Mouse (Mus musculus) kidney, postnatal 14 days (tissue): ENCODE data around the gene Adamtsl4.
"Not testable (repeated sequence)": the region's sequence is repeated elsewhere in the genome, so short reads cannot be mapped to it uniquely, and the experiment has no call there.

ENCODE experiments used
- DNase-seq: peaks from one replicate; pipeline ENCODE4 v3.0.0; 2022; ENCODE audit warnings: mixed read lengths

Adamtsl4 gene

DNA sequence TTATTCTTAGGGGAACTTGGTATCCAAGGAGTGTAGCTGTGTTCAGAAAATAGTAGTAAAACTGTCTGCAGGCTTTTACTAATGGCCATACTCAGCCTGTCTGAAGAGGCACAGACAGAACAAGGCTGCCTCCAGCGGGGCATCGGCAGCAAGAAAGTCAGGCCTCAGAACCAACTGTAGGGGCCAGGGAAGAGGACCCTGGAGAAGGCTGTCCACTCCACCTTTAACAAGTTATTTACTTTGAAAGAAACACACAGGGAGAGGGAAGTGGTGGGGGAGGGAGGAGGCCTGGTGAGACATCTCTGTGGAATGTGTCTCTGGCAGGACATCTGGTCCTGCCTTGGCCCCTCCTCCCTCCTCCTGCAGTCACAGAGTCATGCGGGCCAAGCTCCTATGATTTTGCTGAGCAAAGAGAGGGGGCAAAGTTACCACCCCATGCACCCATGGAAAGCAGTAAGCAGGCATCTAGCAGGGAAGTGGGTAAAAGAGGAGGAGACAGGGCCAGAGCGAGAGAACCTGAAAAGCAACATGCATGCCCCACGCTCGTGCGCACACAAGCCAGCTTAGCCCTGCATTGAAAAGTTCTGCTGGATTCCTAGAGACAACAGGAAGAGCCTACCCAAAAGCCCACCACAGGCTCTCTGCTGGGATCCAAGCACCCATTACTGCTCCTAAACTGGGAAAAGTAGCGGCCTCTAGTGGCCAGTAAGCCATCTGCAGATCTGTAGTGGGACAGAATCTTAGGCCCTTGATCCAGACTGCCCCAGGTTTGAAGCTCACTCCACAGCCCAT lies 12.2 kb downstream of the Adamtsl4 start:
- DNase-seq: peak; percentile 90

DNA sequence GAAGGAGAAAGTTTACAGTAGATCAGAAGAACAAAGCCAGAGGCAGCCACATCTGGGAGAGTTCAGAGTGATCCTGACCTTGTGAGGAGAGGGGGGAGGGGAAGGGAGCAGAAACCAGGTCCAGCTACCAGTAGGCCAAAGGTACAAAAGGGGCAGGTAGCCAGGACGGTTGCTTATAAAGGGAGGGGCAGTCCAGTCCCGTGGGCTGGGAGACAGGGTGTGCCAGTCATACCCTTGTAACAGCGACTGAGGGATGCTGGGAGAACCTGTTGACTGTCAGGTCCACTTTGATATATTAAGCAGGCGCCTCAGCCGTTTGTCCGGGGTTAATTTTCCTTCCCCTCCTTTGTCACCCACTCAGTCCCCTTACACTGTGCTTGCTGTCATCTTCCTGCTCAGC lies 12.9 kb downstream of the Adamtsl4 start:
- DNase-seq: peak; percentile 61

- peak; percentile 87 for DNase-seq
These were observed 13.5 kb downstream of the Adamtsl4 start for GRCm38 (mm10) chr3:95674236-95674635.

GRCm38 (mm10) chr3:95673707-95674211 lies 14.0 kb downstream of the Adamtsl4 start:
- peak; percentile 38 for DNase-seq

DNA sequence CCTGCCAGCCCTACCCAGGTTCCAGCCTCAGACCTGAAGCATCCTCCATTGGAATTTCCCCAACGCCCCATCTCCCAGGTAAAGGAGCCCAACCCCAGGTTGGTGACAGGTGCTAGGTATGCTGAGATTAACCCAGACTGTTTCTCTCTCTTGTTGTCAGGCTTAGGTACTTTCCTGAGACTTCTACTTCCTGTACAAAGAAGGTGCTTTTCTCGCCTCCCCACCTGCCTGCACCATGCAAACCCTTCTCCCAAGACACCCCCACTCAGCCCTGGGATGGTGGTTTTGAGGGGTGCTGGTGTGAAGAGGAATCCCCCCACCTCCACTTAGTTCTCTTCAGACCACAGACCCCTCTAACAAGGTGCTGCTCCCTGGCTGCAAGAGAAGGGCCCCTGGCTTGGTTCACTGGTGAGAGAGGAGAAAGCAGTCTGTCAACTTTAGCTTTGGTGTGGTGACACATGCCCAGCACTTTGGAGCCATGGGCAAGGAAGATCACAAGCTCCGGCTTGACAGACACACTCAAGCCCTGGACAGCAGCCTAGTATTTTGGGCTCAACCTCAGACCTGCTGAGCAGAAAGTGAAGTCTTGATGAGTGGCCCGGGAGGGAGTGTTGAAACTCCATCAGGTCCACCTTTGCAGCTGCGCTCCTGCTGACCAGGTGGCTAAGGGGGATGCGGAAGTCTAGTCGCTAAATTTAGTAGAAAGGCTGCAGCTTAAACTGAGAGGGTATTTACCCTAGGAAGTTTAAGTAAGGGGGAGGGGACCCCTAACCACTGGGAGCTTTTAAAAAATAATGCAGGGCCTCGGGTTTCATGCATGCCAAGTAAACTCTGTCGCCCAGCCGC lies 14.6 kb downstream of the Adamtsl4 start:
- DNase-seq: no peak

DNA sequence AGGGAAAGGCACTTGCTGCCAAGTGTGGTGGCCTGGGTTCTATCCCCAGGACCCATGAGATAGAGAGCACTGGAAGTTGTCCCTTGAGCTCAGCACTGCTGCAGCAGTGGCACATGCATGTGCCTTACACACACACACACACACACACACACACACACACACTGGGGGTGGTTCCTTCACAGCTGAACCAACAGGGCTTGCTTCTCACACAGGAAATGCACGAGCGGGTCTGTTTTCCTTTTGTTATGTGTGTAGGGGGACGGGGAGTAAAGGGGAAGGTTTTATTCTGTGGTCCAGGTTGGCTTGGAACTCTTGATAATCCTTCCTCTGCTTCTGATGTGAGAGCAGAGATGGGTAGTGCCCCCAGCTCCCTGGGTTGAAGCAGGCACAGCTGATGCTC lies 15.3 kb downstream of the Adamtsl4 start:
- DNase-seq: peak; percentile 43

DNA sequence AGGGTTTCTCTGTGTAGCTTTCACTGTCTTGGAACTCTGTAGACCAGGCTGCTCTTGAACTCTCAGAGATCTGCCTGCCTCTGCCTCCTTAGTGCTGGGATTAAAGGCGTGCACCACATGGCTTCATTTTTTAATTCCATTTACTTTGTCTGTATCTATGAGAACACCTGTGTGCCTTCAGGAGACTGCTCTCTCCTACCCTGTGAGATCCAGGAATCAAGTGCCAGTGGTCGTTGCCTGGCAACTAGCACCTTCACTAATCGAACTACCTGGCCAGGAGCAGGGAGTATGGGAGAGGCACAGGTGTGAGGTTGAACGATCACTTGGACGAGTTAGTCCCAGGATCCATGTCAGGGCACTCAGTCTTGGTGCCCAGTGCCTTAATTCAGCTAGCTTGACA lies 16.5 kb downstream of the Adamtsl4 start:
- DNase-seq: no peak

DNA sequence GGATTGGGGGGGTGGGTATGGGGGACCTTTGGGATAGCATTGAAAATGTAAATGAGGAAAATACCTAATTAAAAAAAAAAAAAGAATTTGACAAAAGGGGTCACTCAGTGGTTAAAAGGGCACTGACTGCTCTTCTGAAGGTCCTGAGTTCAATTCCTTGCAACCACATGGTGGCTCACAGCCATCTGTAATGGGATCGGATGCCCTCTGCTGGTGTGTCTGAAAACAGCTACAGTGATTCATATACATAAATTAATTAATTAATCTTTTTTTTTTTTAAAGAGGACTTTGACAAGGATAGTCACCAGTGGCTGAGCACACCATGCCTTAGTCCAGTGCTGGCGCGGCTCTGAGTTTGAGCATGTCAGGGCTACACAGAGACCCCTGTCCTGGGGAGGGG lies 17.3 kb downstream of the Adamtsl4 start:
- DNase-seq: not testable (repeated sequence)

DNA sequence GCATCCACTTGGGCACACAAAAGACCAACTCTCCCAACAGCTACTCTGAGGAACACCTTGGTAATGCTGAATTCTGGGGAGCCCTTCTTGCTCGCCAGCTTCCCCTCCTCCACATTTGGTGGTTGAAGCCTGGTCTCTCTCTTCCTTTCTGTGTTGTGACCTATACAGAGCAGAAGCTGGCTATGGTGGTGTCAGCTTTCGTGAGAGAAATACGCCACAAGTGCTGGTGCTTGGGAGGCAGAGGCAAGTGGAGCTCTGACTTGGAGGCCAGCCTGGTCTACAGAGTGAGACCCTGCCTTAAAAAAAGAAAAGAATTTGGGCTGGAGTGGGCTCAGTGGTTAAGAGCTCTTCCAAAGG lies 18.4 kb downstream of the Adamtsl4 start:
- DNase-seq: no peak

- no peak for DNase-seq
These were observed 19.0 kb downstream of the Adamtsl4 start for GRCm38 (mm10) chr3:95668589-95669308.

GRCm38 (mm10) chr3:95668026-95668425 lies 19.7 kb downstream of the Adamtsl4 start:
- peak; percentile 82 for DNase-seq

DNA sequence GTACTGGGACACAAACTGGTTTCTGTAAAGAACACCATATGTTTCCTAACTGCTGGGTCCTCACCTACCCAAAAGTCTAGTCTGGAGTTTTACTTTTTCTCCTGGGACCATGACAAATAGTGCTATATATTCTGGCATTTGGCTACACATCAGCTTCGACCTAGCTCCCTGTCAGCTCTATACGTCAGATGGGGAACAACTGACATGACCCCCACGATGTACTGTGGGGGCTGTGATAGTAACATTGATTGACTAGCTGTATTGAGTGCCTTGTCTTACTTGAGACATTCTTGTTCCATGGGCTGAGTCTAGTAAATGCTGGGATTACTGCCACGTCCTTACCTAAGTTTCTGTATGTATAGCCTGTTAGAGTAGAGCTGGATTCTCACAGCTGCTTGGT lies 20.2 kb downstream of the Adamtsl4 start:
- no peak for DNase-seq

GRCm38 (mm10) chr3:95666124-95666844 lies 21.4 kb downstream of the Adamtsl4 start:
- peak; percentile 75 for DNase-seq

DNA sequence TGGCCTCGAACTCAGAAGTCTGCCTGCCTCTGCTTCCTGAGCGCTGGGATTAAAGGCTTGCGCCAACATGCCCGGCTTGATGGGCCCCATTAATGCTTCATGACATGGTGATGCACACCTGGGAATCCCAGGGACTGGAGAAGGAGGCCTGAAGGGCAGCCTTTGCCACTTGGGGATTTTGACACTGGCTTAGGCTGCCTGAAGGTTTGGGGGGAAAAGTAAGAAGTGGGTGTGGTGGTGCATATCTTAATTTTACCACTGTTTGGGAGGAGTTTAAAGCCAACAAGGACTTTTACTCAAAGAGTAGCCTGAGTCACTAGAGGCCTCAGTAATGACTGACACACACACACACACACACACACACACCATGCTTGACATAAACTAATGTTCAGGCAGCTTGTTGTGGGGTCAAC lies 22.8 kb downstream of the Adamtsl4 start:
- no peak for DNase-seq

GRCm38 (mm10) chr3:95663969-95664608 lies 23.6 kb downstream of the Adamtsl4 start:
- no peak for DNase-seq

DNA sequence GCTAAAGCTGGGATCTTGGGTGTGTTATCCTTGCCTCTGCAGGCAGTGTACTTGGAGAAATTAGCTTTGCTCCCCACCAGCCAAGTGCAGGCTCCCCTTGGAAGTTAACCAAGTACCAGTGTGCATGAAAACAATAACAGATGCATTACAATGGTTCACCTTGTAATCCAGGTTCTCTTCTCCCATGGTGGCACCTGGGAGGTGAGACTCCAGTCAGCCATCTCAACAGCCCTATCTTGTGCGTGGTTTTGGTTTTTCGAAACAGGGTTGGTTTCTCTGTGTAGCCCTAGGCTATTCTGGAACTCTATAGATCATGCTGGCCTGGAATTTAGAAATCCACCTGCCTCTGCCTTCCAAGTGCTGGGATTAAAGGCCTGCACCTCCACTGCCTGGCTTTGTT lies 24.2 kb downstream of the Adamtsl4 start:
- no peak for DNase-seq

DNA sequence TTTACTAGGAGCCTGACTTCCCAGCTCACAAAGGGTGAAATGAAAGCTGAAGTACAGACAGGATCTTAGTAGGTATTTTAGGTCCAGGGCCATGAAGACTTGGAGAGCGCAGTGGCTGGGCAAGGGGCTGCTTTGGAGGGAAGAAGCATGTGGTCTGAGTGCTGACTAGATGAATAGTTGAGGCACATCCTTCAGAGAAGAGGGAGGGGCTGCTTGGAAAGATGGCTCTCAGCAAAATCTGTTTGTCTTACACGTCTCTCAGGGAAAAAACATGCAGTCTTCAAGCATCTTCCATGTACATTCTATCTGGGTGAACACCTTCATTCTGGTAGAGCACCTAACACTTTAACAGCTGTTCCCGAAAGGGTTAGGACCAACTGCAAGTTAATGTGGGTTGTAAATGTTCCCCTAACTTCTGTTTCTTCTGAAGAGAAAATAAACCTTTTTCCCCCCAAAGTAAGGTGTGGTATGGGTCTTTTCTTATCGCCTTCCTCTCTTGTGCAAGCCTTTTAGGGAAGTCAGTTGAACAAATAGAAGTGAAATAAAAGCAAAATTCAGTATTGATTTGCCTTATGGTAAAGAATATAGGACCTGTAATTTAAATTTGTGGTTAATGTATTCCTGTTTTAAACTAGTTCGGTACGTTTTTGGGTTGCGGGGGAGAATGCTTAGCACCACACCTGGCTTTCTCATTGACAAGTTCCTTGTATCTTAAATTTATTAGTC lies 24.8 kb downstream of the Adamtsl4 start:
- no peak for DNase-seq

GRCm38 (mm10) chr3:95661945-95662715 lies 25.6 kb downstream of the Adamtsl4 start:
- DNase-seq: no peak

GRCm38 (mm10) chr3:95660788-95661478 lies 26.8 kb downstream of the Adamtsl4 start:
- no peak for DNase-seq

- no peak for DNase-seq
These were observed 27.8 kb downstream of the Adamtsl4 start for GRCm38 (mm10) chr3:95659948-95660347.
